Mouse (Mus musculus): ENCODE results near the gene Aes. TPM values are rescaled to one million over a fixed set of nuclear protein-coding genes. Genes with fewer than 3 reads are reported as not detected.

Aes gene
- polyA plus RNA-seq (2011; ENCODE audit: insufficient read depth, insufficient read length, low read depth, missing spikeins): 148 and 152 TPM in 2 replicates

GRCm38 (mm10) chr10:81559163-81559626, at the start of gene Aes:
TSS of gene Aes (plus strand) at chr10:81559488.
- H3K4me1 ChIP-seq (ENCODE audit: control insufficient read depth, insufficient read depth, low read length): peaks cover 6% of the 10 kb centered on the region
- no peak for TF ChIP-seq EP300 (IDR thresholded peaks at IDR 0.05; ENCODE audit: insufficient read depth, low read depth, low read length)

DNA sequence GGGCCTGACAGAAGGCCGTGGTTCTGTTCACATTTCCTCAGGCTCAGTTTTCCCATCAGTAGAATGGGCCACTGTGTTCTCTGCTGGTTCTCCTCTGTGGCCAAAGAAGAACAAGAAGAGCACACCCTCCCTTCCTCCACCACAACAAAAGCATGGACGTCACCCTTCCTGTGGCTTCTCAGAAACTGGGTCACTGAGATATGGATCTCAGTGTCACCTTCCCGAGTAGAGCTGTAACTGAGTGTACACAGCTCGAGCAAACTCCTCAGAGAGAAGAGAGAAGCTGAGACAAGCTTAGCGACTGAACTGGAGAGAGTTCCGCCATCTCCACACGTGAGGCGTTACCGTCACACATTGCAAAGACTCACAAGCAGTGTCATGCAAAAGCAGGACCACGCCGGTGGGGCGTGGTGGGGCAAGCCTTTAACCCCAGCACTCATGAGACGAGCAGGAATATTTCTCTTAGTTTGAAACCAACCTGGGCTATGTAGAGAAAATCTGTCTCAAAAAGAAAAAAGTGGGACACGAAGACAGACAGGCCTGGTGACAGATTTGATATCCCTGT, 49.0 kb upstream of the Aes start:
- Histone ChIP-seq H3K4me1 (ENCODE audit: control insufficient read depth, insufficient read depth, low read length) (peaks cover 3% of the 10 kb centered on the region), H3K27me3 (ENCODE audit: control insufficient read depth, insufficient read depth, low read length, poor library complexity, severe bottlenecking) (no peaks in the 10 kb centered on the region), H3K9me3 (replicated peaks; ENCODE audit: control insufficient read depth, insufficient read depth, low read length, poor library complexity, severe bottlenecking) (no peaks in the 10 kb centered on the region), H3K27ac (ENCODE audit: insufficient read depth, low read length) (no peak overlapping the region), H3K4me3 (ENCODE audit: low read depth, low read length) (no peak overlapping the region), H3K36me3 (ENCODE audit: control insufficient read depth, insufficient read depth, low read length, poor library complexity, severe bottlenecking) (no peaks in the 10 kb centered on the region; the same call in 1 of the 2 replicates), H3K9ac (ENCODE audit: low read depth, poor library complexity, severe bottlenecking) (no peak overlapping the region)
- TF ChIP-seq EP300 (IDR thresholded peaks at IDR 0.05; ENCODE audit: insufficient read depth, low read depth, low read length) (no peak), CTCF (IDR thresholded peaks at IDR 0.05; ENCODE audit: low read depth, low read length) (no peak), POLR2A (IDR thresholded peaks at IDR 0.05; ENCODE audit: insufficient read depth, low read length) (no peak)

More at GRCm38 (mm10) chr10:81559163-81559626, at the start of gene Aes:
- Histone ChIP-seq H3K27ac (ENCODE audit: insufficient read depth, low read length) (no peak within 1 kb of the TSS), H3K27me3 (ENCODE audit: control insufficient read depth, insufficient read depth, low read length, poor library complexity, severe bottlenecking) (no peaks in the 10 kb centered on the region), H3K36me3 (ENCODE audit: control insufficient read depth, insufficient read depth, low read length, poor library complexity, severe bottlenecking) (no peaks in the 10 kb centered on the region; the same call in 1 of the 2 replicates), H3K9ac (ENCODE audit: low read depth, poor library complexity, severe bottlenecking) (peak within 1 kb of the TSS; percentile 98), H3K9me3 (replicated peaks; ENCODE audit: control insufficient read depth, insufficient read depth, low read length, poor library complexity, severe bottlenecking) (no peaks in the 10 kb centered on the region), H3K4me3 (ENCODE audit: low read depth, low read length) (peak within 1 kb of the TSS; percentile 94)

- Histone ChIP-seq H3K4me3 (ENCODE audit: low read depth, low read length) (no peak overlapping the region), H3K27ac (ENCODE audit: insufficient read depth, low read length) (no peak overlapping the region), H3K9me3 (replicated peaks; ENCODE audit: control insufficient read depth, insufficient read depth, low read length, poor library complexity, severe bottlenecking) (no peaks in the 10 kb centered on the region), H3K27me3 (ENCODE audit: control insufficient read depth, insufficient read depth, low read length, poor library complexity, severe bottlenecking) (no peaks in the 10 kb centered on the region), H3K9ac (ENCODE audit: low read depth, poor library complexity, severe bottlenecking) (no peak overlapping the region), H3K36me3 (ENCODE audit: control insufficient read depth, insufficient read depth, low read length, poor library complexity, severe bottlenecking) (no peaks in the 10 kb centered on the region), H3K4me1 (ENCODE audit: control insufficient read depth, insufficient read depth, low read length) (peaks cover 2% of the 10 kb centered on the region)
- TF ChIP-seq EP300 (IDR thresholded peaks at IDR 0.05; ENCODE audit: insufficient read depth, low read depth, low read length): no peak
- TF ChIP-seq POLR2A (IDR thresholded peaks at IDR 0.05; ENCODE audit: insufficient read depth, low read length): no peak
- peak; percentile 17 for TF ChIP-seq CTCF (IDR thresholded peaks at IDR 0.05; ENCODE audit: low read depth, low read length)
These were observed 45.5 kb upstream of the Aes start for GRCm38 (mm10) chr10:81513798-81514197.

DNA sequence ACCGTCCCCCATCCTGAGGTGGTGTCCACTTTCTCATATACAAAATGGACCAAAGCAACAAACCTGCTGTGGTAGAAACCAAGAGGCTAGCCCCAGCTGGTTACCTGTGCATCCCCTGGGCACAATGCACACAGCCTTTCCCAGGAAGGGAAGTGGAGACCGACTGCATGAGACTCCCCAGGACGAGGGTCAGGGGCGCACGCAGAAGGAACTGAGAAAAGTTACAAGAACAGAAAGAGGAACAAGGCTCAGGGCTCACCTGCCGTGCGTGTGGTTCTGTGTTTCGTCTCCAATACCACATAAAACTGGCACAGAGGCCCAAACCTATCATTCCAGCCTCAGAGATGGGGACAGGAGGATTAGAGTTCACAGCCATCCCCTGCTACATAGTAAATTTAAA, 42.1 kb upstream of the Aes start:
- Histone ChIP-seq H3K9ac (ENCODE audit: low read depth, poor library complexity, severe bottlenecking) (no peak overlapping the region), H3K27me3 (ENCODE audit: control insufficient read depth, insufficient read depth, low read length, poor library complexity, severe bottlenecking) (no peaks in the 10 kb centered on the region), H3K9me3 (replicated peaks; ENCODE audit: control insufficient read depth, insufficient read depth, low read length, poor library complexity, severe bottlenecking) (no peaks in the 10 kb centered on the region), H3K4me3 (ENCODE audit: low read depth, low read length) (no peak overlapping the region), H3K27ac (ENCODE audit: insufficient read depth, low read length) (no peak overlapping the region), H3K4me1 (ENCODE audit: control insufficient read depth, insufficient read depth, low read length) (peaks cover 2% of the 10 kb centered on the region), H3K36me3 (ENCODE audit: control insufficient read depth, insufficient read depth, low read length, poor library complexity, severe bottlenecking) (no peaks in the 10 kb centered on the region)
- TF ChIP-seq CTCF (IDR thresholded peaks at IDR 0.05; ENCODE audit: low read depth, low read length): peak; percentile 0
- TF ChIP-seq EP300 (IDR thresholded peaks at IDR 0.05; ENCODE audit: insufficient read depth, low read depth, low read length): no peak
- no peak for TF ChIP-seq POLR2A (IDR thresholded peaks at IDR 0.05; ENCODE audit: insufficient read depth, low read length)

DNA sequence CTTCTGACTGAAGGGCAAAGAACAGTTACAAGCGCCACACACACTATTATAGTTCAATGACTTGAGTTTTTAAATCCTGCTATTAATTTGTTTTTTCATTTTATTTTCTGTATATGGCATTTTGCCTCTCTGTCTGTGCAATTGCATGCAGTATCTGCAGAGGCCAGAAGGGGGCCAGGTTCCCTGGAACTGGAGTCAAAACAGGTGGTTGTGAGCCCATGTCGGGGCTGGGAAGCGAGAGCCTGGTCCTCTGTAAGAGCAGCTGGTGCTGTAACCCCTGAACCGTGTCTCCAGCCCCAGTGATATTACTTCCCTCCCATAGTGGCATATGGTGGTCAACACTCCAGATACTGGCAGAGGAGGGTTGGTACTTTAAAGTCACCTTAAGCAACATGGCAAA, 40.7 kb upstream of the Aes start:
- Histone ChIP-seq H3K4me1 (ENCODE audit: control insufficient read depth, insufficient read depth, low read length) (peaks cover 2% of the 10 kb centered on the region), H3K4me3 (ENCODE audit: low read depth, low read length) (no peak overlapping the region), H3K9ac (ENCODE audit: low read depth, poor library complexity, severe bottlenecking) (no peak overlapping the region), H3K9me3 (replicated peaks; ENCODE audit: control insufficient read depth, insufficient read depth, low read length, poor library complexity, severe bottlenecking) (no peaks in the 10 kb centered on the region), H3K36me3 (ENCODE audit: control insufficient read depth, insufficient read depth, low read length, poor library complexity, severe bottlenecking) (no peaks in the 10 kb centered on the region), H3K27ac (ENCODE audit: insufficient read depth, low read length) (no peak overlapping the region), H3K27me3 (ENCODE audit: control insufficient read depth, insufficient read depth, low read length, poor library complexity, severe bottlenecking) (no peaks in the 10 kb centered on the region)
- peak; percentile 47 for TF ChIP-seq CTCF (IDR thresholded peaks at IDR 0.05; ENCODE audit: low read depth, low read length)
- TF ChIP-seq EP300 (IDR thresholded peaks at IDR 0.05; ENCODE audit: insufficient read depth, low read depth, low read length): no peak

- Histone ChIP-seq H3K36me3 (ENCODE audit: control insufficient read depth, insufficient read depth, low read length, poor library complexity, severe bottlenecking) (no peaks in the 10 kb centered on the region), H3K27ac (ENCODE audit: insufficient read depth, low read length) (no peak overlapping the region)
- no peak for TF ChIP-seq EP300 (IDR thresholded peaks at IDR 0.05; ENCODE audit: insufficient read depth, low read depth, low read length)
- TF ChIP-seq CTCF (IDR thresholded peaks at IDR 0.05; ENCODE audit: low read depth, low read length): no peak
- no peak for TF ChIP-seq POLR2A (IDR thresholded peaks at IDR 0.05; ENCODE audit: insufficient read depth, low read length)
These were observed 39.9 kb upstream of the Aes start for GRCm38 (mm10) chr10:81519227-81519977.

More at GRCm38 (mm10) chr10:81519227-81519977, 39.9 kb upstream of the Aes start:
- Histone ChIP-seq H3K9me3 (replicated peaks; ENCODE audit: control insufficient read depth, insufficient read depth, low read length, poor library complexity, severe bottlenecking) (no peaks in the 10 kb centered on the region), H3K9ac (ENCODE audit: low read depth, poor library complexity, severe bottlenecking) (no peak overlapping the region), H3K4me3 (ENCODE audit: low read depth, low read length) (no peak overlapping the region), H3K27me3 (ENCODE audit: control insufficient read depth, insufficient read depth, low read length, poor library complexity, severe bottlenecking) (no peaks in the 10 kb centered on the region), H3K4me1 (ENCODE audit: control insufficient read depth, insufficient read depth, low read length) (peaks cover 2% of the 10 kb centered on the region)

All from ES-Bruce4 (cell line).